Mouse (Mus musculus) lung, postnatal 0 days (tissue): Measurements from ENCODE around the gene Ndufb10.

Experiments used
- CTCF ChIP-seq: IDR thresholded peaks from 2 replicates; pipeline ENCODE4 v1.5.1; 2016; ENCODE audit warnings: antibody characterized with exemption, mild to moderate bottlenecking
- EP300 ChIP-seq: IDR thresholded peaks from 2 replicates; pipeline ENCODE4 v1.6.1; 2016; ENCODE audit warnings: antibody characterized with exemption, mild to moderate bottlenecking, control low read depth

GRCm38 (mm10) chr17:24672141-24672540, 52.1 kb downstream of the Ndufb10 start:
- TF ChIP-seq CTCF (no peak), EP300 (no peak)
